Mouse (Mus musculus): ENCODE measurements around the gene Dyrk3. TPM values are rescaled to one million over a fixed set of nuclear protein-coding genes. Genes with fewer than 3 reads are reported as not detected.
"Not testable (repeated sequence)": the region's sequence is repeated elsewhere in the genome, so short reads cannot be mapped to it uniquely, and the experiment has no call there.

The Dyrk3 gene
- polyA plus RNA-seq, 2 experiments, result 1.7 to 2.3 TPM

DNA sequence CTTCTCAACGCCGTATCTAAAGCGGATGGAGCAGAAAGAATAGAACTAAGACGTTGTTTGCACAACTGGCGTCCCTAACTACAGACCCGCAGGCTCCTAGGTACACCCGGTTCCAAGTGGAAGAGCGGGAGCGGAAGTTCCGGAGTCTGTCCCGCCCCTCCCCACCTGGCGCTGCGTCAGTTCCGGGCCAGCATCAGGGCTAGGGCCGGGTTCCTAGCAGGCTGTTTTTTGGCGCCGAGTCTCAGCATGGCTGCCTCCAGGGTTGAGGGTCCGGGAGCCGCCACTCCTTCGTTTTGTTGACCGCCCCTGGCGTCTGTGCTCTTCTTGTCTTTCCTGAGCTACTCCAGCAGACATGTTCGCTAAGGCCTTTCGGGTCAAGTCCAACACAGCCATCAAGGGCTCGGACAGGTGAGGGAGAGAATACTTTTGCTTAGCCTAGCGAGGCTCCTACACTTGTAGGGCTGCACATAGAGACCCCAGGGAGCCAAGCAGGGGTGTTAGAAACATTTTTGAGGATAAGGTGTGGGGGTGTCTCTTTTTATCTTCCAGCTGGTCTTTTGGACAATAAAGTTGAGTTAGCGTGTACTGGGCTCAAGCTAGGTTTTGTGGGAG is 15.0 kb upstream of the Dyrk3 start, which contains the start of gene Eif2d:
Eif2d (plus strand) TSS at position 164 of the 612 bp plus-strand sequence.
- Histone ChIP-seq H3K9me3 (ENCODE audit: control insufficient read depth, low read length) (no peaks in the 10 kb centered on the region), H3K4me3 (replicated peaks; ENCODE audit: low read length) (peak within 1 kb of the TSS; percentile 80), H3K4me2 (replicated peaks; ENCODE audit: low read depth, low read length, severe bottlenecking) (peak within 1 kb of the TSS; percentile 84), H3K4me1 (ENCODE audit: control insufficient read depth, insufficient read depth, low read length) (peaks cover 8% of the 10 kb centered on the region; the same call in 1 of the 2 replicates), H3K27me3 (ENCODE audit: control insufficient read depth, insufficient read depth, low read length) (no peaks in the 10 kb centered on the region), H3K9ac (ENCODE audit: low read depth, low read length, severe bottlenecking) (peak within 1 kb of the TSS; percentile 76), H3K27ac (replicated peaks; ENCODE audit: low read depth, low read length) (0 out of 2 replicates have a peak within 1 kb of the TSS, but pooled peaks have one; percentile 38), H3K36me3 (ENCODE audit: control insufficient read depth, insufficient read depth, low read length) (peaks cover 9% of the 10 kb centered on the region)
- peak; percentile 80; the same call in 1 of the 2 replicates for TF ChIP-seq POLR2A (IDR thresholded peaks at IDR 0.05; ENCODE audit: borderline replicate concordance, extremely low read depth, insufficient read depth, insufficient read length)
- ATAC-seq (ENCODE audit: low FRiP score, low read depth) (peak; percentile 99), DNase-seq (ENCODE audit: low spot score) (peak; percentile 92)
- WGBS, result 2% methylated on average over 27 of the region's 27 CpGs

GRCm38 (mm10) chr1:131149496-131149895 is 11.4 kb upstream of the Dyrk3 start:
- WGBS, result 48% methylated on average over 1 of the region's 1 CpGs
- ATAC-seq (ENCODE audit: low FRiP score, low read depth) (no peak), DNase-seq (ENCODE audit: low spot score) (no peak)
- Histone ChIP-seq H3K27ac (replicated peaks; ENCODE audit: low read depth, low read length) (no peak overlapping the region), H3K4me2 (replicated peaks; ENCODE audit: low read depth, low read length, severe bottlenecking) (no peak overlapping the region), H3K36me3 (ENCODE audit: control insufficient read depth, insufficient read depth, low read length) (no peaks in the 10 kb centered on the region), H3K4me1 (ENCODE audit: control insufficient read depth, insufficient read depth, low read length) (peaks cover 8% of the 10 kb centered on the region; the same call in 1 of the 2 replicates), H3K9me3 (ENCODE audit: control insufficient read depth, low read length) (no peaks in the 10 kb centered on the region), H3K27me3 (ENCODE audit: control insufficient read depth, insufficient read depth, low read length) (no peaks in the 10 kb centered on the region), H3K4me3 (replicated peaks; ENCODE audit: low read length) (no peak overlapping the region), H3K9ac (ENCODE audit: low read depth, low read length, severe bottlenecking) (no peak overlapping the region)
- TF ChIP-seq POLR2A (IDR thresholded peaks at IDR 0.05; ENCODE audit: borderline replicate concordance, extremely low read depth, insufficient read depth, insufficient read length), result no peak

DNA sequence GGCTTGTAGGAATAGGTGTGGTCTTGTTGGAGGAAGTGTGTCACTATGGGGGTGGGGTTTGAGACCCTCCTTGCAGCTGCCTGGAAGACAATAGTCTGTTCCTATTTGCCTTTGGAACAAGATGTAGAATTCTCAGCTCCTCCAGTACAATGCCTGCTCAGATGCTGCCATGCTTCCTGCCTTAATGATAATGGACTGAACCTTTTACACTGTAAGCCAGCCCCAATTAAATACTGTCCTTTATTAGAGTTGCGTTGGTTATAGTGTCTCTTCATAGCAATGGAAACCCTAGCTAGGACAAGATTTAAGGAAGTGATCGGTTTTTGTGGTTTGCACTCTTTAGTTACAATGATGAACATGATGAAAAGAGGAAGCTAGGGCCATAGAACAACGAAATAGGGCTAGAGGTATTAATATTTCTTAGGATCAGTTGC is 8.1 kb upstream of the Dyrk3 start:
- WGBS, result 82% methylated on average over 3 of the region's 3 CpGs

GRCm38 (mm10) chr1:131145222-131145621 is 7.1 kb upstream of the Dyrk3 start:
- WGBS, result 88% methylated on average over 3 of the region's 3 CpGs
- not testable (repeated sequence) for H3K9me3 ChIP-seq (ENCODE audit: control insufficient read depth, low read length)

More for the DNA sequence above, 8.1 kb upstream of the Dyrk3 start:
- H3K36me3 ChIP-seq (ENCODE audit: control insufficient read depth, insufficient read depth, low read length), result no peaks in the 10 kb centered on the region
- no peak overlapping the region for H3K4me2 ChIP-seq (replicated peaks; ENCODE audit: low read depth, low read length, severe bottlenecking)
- no peak overlapping the region for H3K9ac ChIP-seq (ENCODE audit: low read depth, low read length, severe bottlenecking)
- H3K27ac ChIP-seq (replicated peaks; ENCODE audit: low read depth, low read length), result no peak overlapping the region
- no peaks in the 10 kb centered on the region for H3K9me3 ChIP-seq (ENCODE audit: control insufficient read depth, low read length)
- no peaks in the 10 kb centered on the region for H3K4me1 ChIP-seq (ENCODE audit: control insufficient read depth, insufficient read depth, low read length)
- no peak for DNase-seq (ENCODE audit: low spot score)
- no peak for ATAC-seq (ENCODE audit: low FRiP score, low read depth)
- H3K4me3 ChIP-seq (replicated peaks; ENCODE audit: low read length), result no peak overlapping the region
- no peaks in the 10 kb centered on the region for H3K27me3 ChIP-seq (ENCODE audit: control insufficient read depth, insufficient read depth, low read length)
- TF ChIP-seq POLR2A (IDR thresholded peaks at IDR 0.05; ENCODE audit: borderline replicate concordance, extremely low read depth, insufficient read depth, insufficient read length), result no peak

GRCm38 (mm10) chr1:131142472-131142871 is 4.3 kb upstream of the Dyrk3 start:
- Histone ChIP-seq H3K27me3 (ENCODE audit: control insufficient read depth, insufficient read depth, low read length) (no peaks in the 10 kb centered on the region), H3K36me3 (ENCODE audit: control insufficient read depth, insufficient read depth, low read length) (no peaks in the 10 kb centered on the region), H3K9me3 (ENCODE audit: control insufficient read depth, low read length) (no peaks in the 10 kb centered on the region), H3K4me3 (replicated peaks; ENCODE audit: low read length) (no peak overlapping the region), H3K4me1 (ENCODE audit: control insufficient read depth, insufficient read depth, low read length) (no peaks in the 10 kb centered on the region), H3K4me2 (replicated peaks; ENCODE audit: low read depth, low read length, severe bottlenecking) (no peak overlapping the region), H3K9ac (ENCODE audit: low read depth, low read length, severe bottlenecking) (no peak overlapping the region), H3K27ac (replicated peaks; ENCODE audit: low read depth, low read length) (no peak overlapping the region)
- no peak for DNase-seq (ENCODE audit: low spot score)
- TF ChIP-seq POLR2A (IDR thresholded peaks at IDR 0.05; ENCODE audit: borderline replicate concordance, extremely low read depth, insufficient read depth, insufficient read length), result no peak
- no peak for ATAC-seq (ENCODE audit: low FRiP score, low read depth)
- WGBS, result 69% methylated on average over 1 of the region's 1 CpGs

More at GRCm38 (mm10) chr1:131145222-131145621, 7.1 kb upstream of the Dyrk3 start:
- not testable (repeated sequence) for H3K27me3 ChIP-seq (ENCODE audit: control insufficient read depth, insufficient read depth, low read length); H3K36me3 ChIP-seq (ENCODE audit: control insufficient read depth, insufficient read depth, low read length); DNase-seq (ENCODE audit: low spot score); H3K4me1 ChIP-seq (ENCODE audit: control insufficient read depth, insufficient read depth, low read length); H3K9ac ChIP-seq (ENCODE audit: low read depth, low read length, severe bottlenecking); H3K4me3 ChIP-seq (replicated peaks; ENCODE audit: low read length); H3K4me2 ChIP-seq (replicated peaks; ENCODE audit: low read depth, low read length, severe bottlenecking); ATAC-seq (ENCODE audit: low FRiP score, low read depth); H3K27ac ChIP-seq (replicated peaks; ENCODE audit: low read depth, low read length)

All from limb, embryonic 14.5 days (tissue).